Mouse (Mus musculus): Measurements from ENCODE around the gene Tbc1d13.

DNA sequence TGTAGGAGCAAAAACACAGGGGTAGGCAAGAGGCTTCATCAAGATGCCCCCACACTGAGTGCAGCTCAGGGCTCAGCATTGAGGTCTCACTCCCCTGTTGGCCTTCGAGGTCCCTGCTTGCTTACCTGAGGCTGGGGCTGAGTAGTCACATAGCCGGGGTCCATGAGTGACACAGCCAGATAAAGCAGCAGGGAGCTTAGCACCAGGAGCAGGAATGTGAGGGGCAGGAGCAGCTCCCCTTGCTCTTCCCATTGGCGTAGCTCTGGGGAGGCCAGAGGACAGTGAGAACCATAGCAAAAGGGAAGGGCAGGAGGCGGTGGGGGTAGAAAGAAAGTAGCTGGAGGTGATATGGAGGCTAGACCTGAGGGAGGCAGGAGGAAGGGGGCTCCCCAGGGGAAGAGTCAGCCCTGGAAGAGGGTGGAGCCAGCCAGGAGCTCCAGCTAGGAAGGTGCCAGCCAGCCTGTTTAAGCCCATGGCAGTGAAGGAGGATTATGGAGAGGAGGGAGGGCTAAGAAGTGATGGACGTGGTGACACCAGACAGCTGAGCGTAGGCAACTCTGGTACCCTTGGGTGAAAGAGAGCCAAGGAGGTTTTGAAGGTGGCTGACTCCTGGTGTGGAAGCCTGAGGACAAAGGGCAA, 41.1 kb upstream of the Tbc1d13 start:
- TF ChIP-seq CHD1 (IDR thresholded peaks at IDR 0.05; ENCODE audit: low read depth, low read length), result no peak
- TF ChIP-seq CTCF (conservative IDR thresholded peaks at IDR 0.05 in 1 of 2, IDR thresholded peaks at IDR 0.05 in 1 of 2; ENCODE audit: low read depth in 2 of 2, low read length in 2 of 2), result no peak
- no peak for TF ChIP-seq NELFE (IDR thresholded peaks at IDR 0.05; ENCODE audit: low read depth, low read length)
- TF ChIP-seq ELF1 (IDR thresholded peaks at IDR 0.05; ENCODE audit: low read depth, low read length), result no peak
- no peak for TF ChIP-seq E2F4 (IDR thresholded peaks at IDR 0.05; ENCODE audit: insufficient replicate concordance, low read depth, low read length)
- TF ChIP-seq POLR2A (IDR thresholded peaks at IDR 0.05; ENCODE audit: low read depth, low read length), result no peak; the same call in 1 of the 2 replicates
- TF ChIP-seq RAD21 (IDR thresholded peaks at IDR 0.05; ENCODE audit: low read depth, low read length), result no peak
- no peak for TF ChIP-seq USF1 (IDR thresholded peaks at IDR 0.05; ENCODE audit: low read depth, low read length)
- TF ChIP-seq SMC3 (IDR thresholded peaks at IDR 0.05; ENCODE audit: low read depth, low read length), result no peak
